Mouse (Mus musculus): ENCODE results near the gene Tenm2. TPM values are rescaled to one million over a fixed set of nuclear protein-coding genes. Genes with fewer than 3 reads are reported as not detected.

The Tenm2 gene
- polyA plus RNA-seq, 1 experiment = not detected

DNA sequence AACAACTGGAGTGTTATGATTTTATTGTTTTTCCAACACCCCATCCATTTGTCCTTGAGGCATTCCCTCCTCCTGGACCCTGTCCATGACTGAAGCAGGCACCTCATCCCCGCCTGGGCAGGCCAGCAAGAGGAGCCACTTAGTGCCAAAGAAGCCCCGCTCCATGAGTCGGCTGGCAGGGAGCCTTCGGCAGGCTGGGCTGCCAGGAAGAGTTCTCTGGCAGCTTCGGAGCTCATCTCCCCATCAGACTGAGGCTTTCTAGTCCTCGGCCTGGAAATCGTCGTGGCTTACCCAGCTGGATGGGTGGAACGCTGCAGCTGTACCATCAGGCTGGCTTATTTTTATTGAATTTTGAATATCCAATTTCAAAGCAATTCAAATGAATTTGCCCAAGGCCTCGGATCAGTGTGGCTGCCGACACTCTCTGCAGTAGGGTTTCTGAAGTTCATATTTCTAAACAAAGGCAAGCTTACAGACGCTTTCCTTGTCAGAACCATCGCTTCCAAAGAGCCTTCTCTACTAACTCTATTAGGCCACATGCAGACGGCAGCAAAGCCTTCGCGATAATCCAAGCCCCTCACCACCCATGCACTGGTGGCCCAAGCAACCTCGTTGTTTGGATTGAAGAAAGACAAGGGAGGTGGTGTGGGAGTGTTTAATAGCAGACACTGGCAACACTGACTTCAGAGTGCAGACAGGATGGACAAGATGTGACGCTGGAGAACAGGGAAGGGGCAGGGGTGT is 991.8 kb downstream of the Tenm2 start:
- TF ChIP-seq CTCF (IDR thresholded peaks at IDR 0.05; ENCODE audit: control insufficient read depth, insufficient read depth, low read length) (no peak), POLR2A (IDR thresholded peaks at IDR 0.05; ENCODE audit: borderline replicate concordance, control insufficient read depth, low read depth, low read length) (no peak)
- Histone ChIP-seq H3K4me3 (replicated peaks; ENCODE audit: control insufficient read depth, low read depth, low read length) (no peak overlapping the region), H3K4me1 (ENCODE audit: control insufficient read depth, insufficient read depth, low read length) (no peaks in the 10 kb centered on the region), H3K27ac (ENCODE audit: control insufficient read depth, insufficient read depth, low read depth, low read length, poor library complexity) (no peak overlapping the region)
- WGBS = 76% methylated on average over 18 of the region's 18 CpGs

GRCm38 (mm10) chr11:36238890-36239289 is 996.9 kb downstream of the Tenm2 start:
- Histone ChIP-seq H3K27ac (ENCODE audit: control insufficient read depth, insufficient read depth, low read depth, low read length, poor library complexity) (no peak overlapping the region), H3K4me1 (ENCODE audit: control insufficient read depth, insufficient read depth, low read length) (no peaks in the 10 kb centered on the region), H3K4me3 (replicated peaks; ENCODE audit: control insufficient read depth, low read depth, low read length) (no peak overlapping the region)
- TF ChIP-seq CTCF (IDR thresholded peaks at IDR 0.05; ENCODE audit: control insufficient read depth, insufficient read depth, low read length) = no peak
- TF ChIP-seq POLR2A (IDR thresholded peaks at IDR 0.05; ENCODE audit: borderline replicate concordance, control insufficient read depth, low read depth, low read length) = no peak
- WGBS = 85% methylated on average over 9 of the region's 9 CpGs

DNA sequence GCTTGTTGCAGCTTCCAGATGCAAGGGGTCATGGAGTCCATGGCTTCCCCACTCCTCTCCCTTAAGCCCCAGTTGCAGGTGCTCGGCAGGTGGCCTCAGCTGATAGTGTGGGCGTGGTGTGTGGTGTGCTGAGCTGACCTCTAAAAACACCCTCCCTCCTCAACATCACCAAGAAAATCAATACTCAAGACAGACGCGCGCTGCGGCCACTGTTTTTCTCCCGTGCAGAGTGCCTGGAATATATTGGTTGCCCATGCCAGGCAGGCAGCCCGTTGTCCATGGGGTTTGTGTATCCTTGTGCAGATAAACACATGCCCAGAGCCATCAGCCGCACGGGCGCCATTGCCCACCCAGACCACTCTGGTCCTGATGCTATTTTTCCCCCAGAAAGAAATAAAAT is 1007.1 kb downstream of the Tenm2 start:
- WGBS = 83% methylated on average over 11 of the region's 11 CpGs
- TF ChIP-seq CTCF (IDR thresholded peaks at IDR 0.05; ENCODE audit: control insufficient read depth, insufficient read depth, low read length) (no peak), POLR2A (IDR thresholded peaks at IDR 0.05; ENCODE audit: borderline replicate concordance, control insufficient read depth, low read depth, low read length) (no peak)
- H3K27ac ChIP-seq (ENCODE audit: control insufficient read depth, insufficient read depth, low read depth, low read length, poor library complexity) = no peak overlapping the region
- no peaks in the 10 kb centered on the region for H3K4me1 ChIP-seq (ENCODE audit: control insufficient read depth, insufficient read depth, low read length)
- H3K4me3 ChIP-seq (replicated peaks; ENCODE audit: control insufficient read depth, low read depth, low read length) = no peak overlapping the region

- Histone ChIP-seq H3K4me1 (ENCODE audit: control insufficient read depth, insufficient read depth, low read length) (no peaks in the 10 kb centered on the region), H3K4me3 (replicated peaks; ENCODE audit: control insufficient read depth, low read depth, low read length) (no peak overlapping the region), H3K27ac (ENCODE audit: control insufficient read depth, insufficient read depth, low read depth, low read length, poor library complexity) (no peak overlapping the region)
- TF ChIP-seq CTCF (IDR thresholded peaks at IDR 0.05; ENCODE audit: control insufficient read depth, insufficient read depth, low read length) (no peak), POLR2A (IDR thresholded peaks at IDR 0.05; ENCODE audit: borderline replicate concordance, control insufficient read depth, low read depth, low read length) (no peak)
- WGBS = 76% methylated on average over 6 of the region's 6 CpGs
These were observed 1007.6 kb downstream of the Tenm2 start for GRCm38 (mm10) chr11:36228196-36228595.

- Histone ChIP-seq H3K4me3 (replicated peaks; ENCODE audit: control insufficient read depth, low read depth, low read length) (no peak overlapping the region), H3K27ac (ENCODE audit: control insufficient read depth, insufficient read depth, low read depth, low read length, poor library complexity) (no peak overlapping the region), H3K4me1 (ENCODE audit: control insufficient read depth, insufficient read depth, low read length) (no peaks in the 10 kb centered on the region)
- TF ChIP-seq POLR2A (IDR thresholded peaks at IDR 0.05; ENCODE audit: borderline replicate concordance, control insufficient read depth, low read depth, low read length) = no peak
- TF ChIP-seq CTCF (IDR thresholded peaks at IDR 0.05; ENCODE audit: control insufficient read depth, insufficient read depth, low read length) = no peak
- 67% methylated on average over 3 of the region's 3 CpGs for WGBS
These were observed 1009.7 kb downstream of the Tenm2 start for GRCm38 (mm10) chr11:36226061-36226460.

DNA sequence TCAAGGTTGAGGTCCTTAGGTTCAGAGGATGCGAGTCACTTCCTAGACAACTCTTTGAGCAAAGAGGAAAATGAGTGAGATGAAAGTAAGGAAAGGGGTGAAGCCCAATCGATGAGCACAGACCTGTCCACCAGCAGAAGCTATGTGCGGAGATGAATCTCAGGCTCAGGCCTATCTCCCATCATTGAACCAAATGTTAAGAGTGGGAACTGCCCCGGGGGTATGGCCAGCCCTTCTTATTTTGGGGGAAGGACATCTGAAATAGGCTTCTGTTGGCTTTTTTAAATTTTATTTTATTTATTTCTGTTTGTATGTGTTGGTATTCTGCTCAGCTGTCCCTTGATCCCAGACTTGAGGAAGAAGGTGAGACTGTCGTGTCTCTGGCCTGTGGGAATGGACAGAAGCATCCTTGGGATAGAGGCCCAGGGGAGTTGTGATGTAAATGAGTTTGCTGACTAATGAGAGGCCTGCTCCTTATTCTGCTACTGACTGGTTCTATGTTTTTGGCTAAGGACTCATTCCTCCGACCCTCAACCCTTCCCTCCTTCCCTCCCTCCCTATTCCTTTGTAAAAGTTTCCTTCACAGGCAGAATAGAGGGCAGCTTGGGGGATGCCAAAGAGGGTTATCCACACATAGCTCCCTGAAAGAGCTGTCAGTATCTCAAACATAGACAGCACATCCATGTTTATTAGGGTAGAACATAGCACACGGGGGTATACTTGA is 1011.9 kb downstream of the Tenm2 start:
- WGBS = 77% methylated on average over 7 of the region's 7 CpGs
- Histone ChIP-seq H3K4me3 (replicated peaks; ENCODE audit: control insufficient read depth, low read depth, low read length) (no peak overlapping the region), H3K27ac (ENCODE audit: control insufficient read depth, insufficient read depth, low read depth, low read length, poor library complexity) (no peak overlapping the region), H3K4me1 (ENCODE audit: control insufficient read depth, insufficient read depth, low read length) (no peaks in the 10 kb centered on the region)
- TF ChIP-seq CTCF (IDR thresholded peaks at IDR 0.05; ENCODE audit: control insufficient read depth, insufficient read depth, low read length) = no peak
- TF ChIP-seq POLR2A (IDR thresholded peaks at IDR 0.05; ENCODE audit: borderline replicate concordance, control insufficient read depth, low read depth, low read length) = no peak

- 73% methylated on average over 3 of the region's 3 CpGs for WGBS
- H3K4me3 ChIP-seq (replicated peaks; ENCODE audit: control insufficient read depth, low read depth, low read length) = no peak overlapping the region
- no peak overlapping the region for H3K27ac ChIP-seq (ENCODE audit: control insufficient read depth, insufficient read depth, low read depth, low read length, poor library complexity)
These were observed 1013.7 kb downstream of the Tenm2 start for GRCm38 (mm10) chr11:36222071-36222470.

GRCm38 (mm10) chr11:36221271-36221975 is 1014.3 kb downstream of the Tenm2 start:
- H3K4me3 ChIP-seq (replicated peaks; ENCODE audit: control insufficient read depth, low read depth, low read length) = no peak overlapping the region
- no peak for TF ChIP-seq POLR2A (IDR thresholded peaks at IDR 0.05; ENCODE audit: borderline replicate concordance, control insufficient read depth, low read depth, low read length)
- no peak for TF ChIP-seq CTCF (IDR thresholded peaks at IDR 0.05; ENCODE audit: control insufficient read depth, insufficient read depth, low read length)
- H3K4me1 ChIP-seq (ENCODE audit: control insufficient read depth, insufficient read depth, low read length) = no peaks in the 10 kb centered on the region
- WGBS = 17% methylated on average over 10 of the region's 10 CpGs
- H3K27ac ChIP-seq (ENCODE audit: control insufficient read depth, insufficient read depth, low read depth, low read length, poor library complexity) = no peak overlapping the region

More at GRCm38 (mm10) chr11:36222071-36222470, 1013.7 kb downstream of the Tenm2 start:
- H3K4me1 ChIP-seq (ENCODE audit: control insufficient read depth, insufficient read depth, low read length) = no peaks in the 10 kb centered on the region
- no peak for TF ChIP-seq CTCF (IDR thresholded peaks at IDR 0.05; ENCODE audit: control insufficient read depth, insufficient read depth, low read length)
- no peak for TF ChIP-seq POLR2A (IDR thresholded peaks at IDR 0.05; ENCODE audit: borderline replicate concordance, control insufficient read depth, low read depth, low read length)

All from bone marrow, adult 2 months (tissue).